Mouse (Mus musculus) thymus, adult 2 months (tissue): Measurements from ENCODE around the gene Ccdc142. TPM values are rescaled to one million over a fixed set of nuclear protein-coding genes. Genes with fewer than 3 reads are reported as not detected.
A peak's percentile ranks its signal among the peaks of the same experiment; 100 is the strongest.

Experiments
- DNase-seq: peaks from one replicate; pipeline ENCODE4 v3.0.0; 2021
- H3K27ac ChIP-seq: fragments of 200-500 bp; 2 replicates; pipeline ENCODE4 v1.5.1; 2012; ENCODE audit warnings: low read length, control low read depth; ENCODE audit not compliant: control insufficient read depth, insufficient read depth
- H3K27me3 ChIP-seq: fragments of 200-500 bp; 2 replicates; pipeline ENCODE4 v1.6.1; 2012; ENCODE audit warnings: mild to moderate bottlenecking, low read length, moderate library complexity, mixed read lengths; ENCODE audit not compliant: control insufficient read depth, insufficient read depth
- H3K36me3 ChIP-seq: fragments of 200-500 bp; 2 replicates; pipeline ENCODE4 v1.6.1; 2012; ENCODE audit warnings: mild to moderate bottlenecking, low read length, moderate library complexity; ENCODE audit not compliant: control insufficient read depth, insufficient read depth
- H3K4me1 ChIP-seq: fragments of 200-500 bp; replicated peaks from 2 replicates; pipeline ENCODE4 v1.6.1; 2012; ENCODE audit warnings: low read length; ENCODE audit not compliant: control insufficient read depth, insufficient read depth
- H3K4me3 ChIP-seq: fragments of 200-500 bp; 2 replicates; pipeline ENCODE4 v1.5.1; 2012; ENCODE audit warnings: mild to moderate bottlenecking, low read length, control low read depth, moderate library complexity; ENCODE audit not compliant: control insufficient read depth, insufficient read depth
- CTCF ChIP-seq: fragments of 200-500 bp; IDR thresholded peaks from 2 replicates; pipeline ENCODE4 v1.5.1; 2012; ENCODE audit warnings: mild to moderate bottlenecking, control low read depth, low read length, moderate library complexity, borderline replicate concordance; ENCODE audit not compliant: control insufficient read depth, poor library complexity, insufficient read depth; ENCODE audit errors: extremely low read depth
- POLR2A ChIP-seq: fragments of 200-500 bp; IDR thresholded peaks from 2 replicates; pipeline ENCODE4 v1.6.1; 2012; ENCODE audit warnings: mild to moderate bottlenecking, low read length, control low read depth, moderate library complexity; ENCODE audit not compliant: control insufficient read depth, poor library complexity, insufficient read depth; ENCODE audit errors: extremely low read depth
- WGBS: fragments of 180-500 bp; shearing (Covaris S2); methylation state at CpG from one replicate; pipeline ENCODE4 v1.1.7; 2018; 5-methylcytosine and 5-hydroxymethylcytosine counted together
- polyA plus RNA-seq: library from polyadenylated mRNA; depleted of rRNA; stranded (reverse); fragments of >200 nt; gene quantifications from 2 replicates; pipeline ENCODE4 v1.2.3, GENCODE M21; 2012

The Ccdc142 gene
- polyA plus RNA-seq, 1 experiment, result 18.9 TPM

GRCm38 (mm10) chr6:83137576-83137950, 36.2 kb downstream of the Ccdc142 start:
- TF ChIP-seq CTCF, result no peak
- no peak for TF ChIP-seq POLR2A
- no peaks in the 10 kb centered on the region for H3K36me3 ChIP-seq
- H3K27me3 ChIP-seq, result peaks cover 5% of the 10 kb centered on the region
- H3K4me3 ChIP-seq, result peak overlapping the region; percentile 41
- no peak overlapping the region for H3K27ac ChIP-seq
- 2% methylated on average over 12 of the region's 12 CpGs for WGBS
- no peak for DNase-seq
- peaks cover 27% of the 10 kb centered on the region for H3K4me1 ChIP-seq

GRCm38 (mm10) chr6:83138056-83138455, 36.7 kb downstream of the Ccdc142 start:
- DNase-seq, result no peak

DNA sequence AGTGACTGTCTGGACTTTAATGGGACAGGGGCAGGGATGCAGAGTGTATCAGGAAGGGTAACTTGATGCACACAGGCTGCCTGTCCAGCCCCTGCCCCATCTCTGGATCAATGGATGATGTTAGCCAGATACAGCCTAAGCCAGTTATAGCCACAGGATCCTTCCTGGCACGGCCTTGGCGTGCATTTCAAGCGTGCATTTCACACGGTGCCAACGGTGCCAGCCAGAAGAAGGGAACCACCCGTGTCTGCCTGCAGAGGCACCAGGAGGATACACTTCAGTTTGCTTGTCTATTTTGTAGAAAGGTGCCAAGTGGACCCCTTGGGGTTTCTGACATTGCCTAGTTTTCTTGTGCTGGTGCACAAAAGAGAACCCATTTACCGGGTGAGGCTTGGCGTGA, 38.6 kb downstream of the Ccdc142 start:
- no peak for TF ChIP-seq CTCF
- no peak for TF ChIP-seq POLR2A
- no peak overlapping the region for H3K27ac ChIP-seq
- H3K4me3 ChIP-seq, result no peak overlapping the region
- H3K27me3 ChIP-seq, result peaks cover 5% of the 10 kb centered on the region
- no peak for DNase-seq
- H3K36me3 ChIP-seq, result no peaks in the 10 kb centered on the region
- 93% methylated on average over 8 of the region's 8 CpGs for WGBS
- peaks cover 27% of the 10 kb centered on the region for H3K4me1 ChIP-seq

More at GRCm38 (mm10) chr6:83138056-83138455, 36.7 kb downstream of the Ccdc142 start:
- 4% methylated on average over 11 of the region's 11 CpGs for WGBS
- no peak for TF ChIP-seq POLR2A
- Histone ChIP-seq H3K27ac (no peak overlapping the region), H3K36me3 (no peaks in the 10 kb centered on the region), H3K27me3 (peaks cover 5% of the 10 kb centered on the region), H3K4me3 (peak overlapping the region; percentile 41), H3K4me1 (peaks cover 27% of the 10 kb centered on the region)

- H3K4me3 ChIP-seq, result no peak overlapping the region
- no peaks in the 10 kb centered on the region; the same call in 1 of the 2 replicates for H3K27me3 ChIP-seq
Observed at GRCm38 (mm10) chr6:83141636-83142035, 40.2 kb downstream of the Ccdc142 start.

DNA sequence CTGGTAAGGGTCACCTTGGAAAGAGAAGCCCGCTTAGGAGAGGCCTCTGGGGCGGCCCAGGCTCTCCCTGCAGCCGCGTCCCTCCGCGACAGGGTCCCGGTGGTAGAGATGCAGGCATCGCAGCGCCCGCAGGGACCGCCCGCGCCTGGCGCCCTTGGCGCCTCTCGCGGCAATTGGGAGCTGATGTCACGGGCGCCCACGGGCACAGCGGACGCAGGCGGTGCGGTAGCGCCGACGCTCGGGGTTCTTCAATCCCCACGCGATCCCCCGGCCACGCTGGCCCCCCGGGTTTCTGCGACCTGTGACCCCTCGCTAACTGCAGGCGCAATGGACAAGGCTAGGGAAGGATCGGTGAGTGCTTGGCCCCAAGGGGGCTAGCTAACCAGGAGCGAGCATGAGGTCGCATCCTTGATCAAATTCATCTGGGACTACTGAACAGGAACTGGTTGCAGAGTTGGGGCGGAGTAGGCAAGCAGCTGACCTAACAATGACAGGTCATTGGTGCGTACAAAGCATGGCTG, 40.9 kb downstream of the Ccdc142 start:
- H3K36me3 ChIP-seq, result no peaks in the 10 kb centered on the region
- H3K4me1 ChIP-seq, result peaks cover 15% of the 10 kb centered on the region
- WGBS, result 36% methylated on average over 41 of the region's 41 CpGs
- no peaks in the 10 kb centered on the region; the same call in 1 of the 2 replicates for H3K27me3 ChIP-seq
- no peak for DNase-seq
- H3K27ac ChIP-seq, result no peak overlapping the region
- no peak overlapping the region for H3K4me3 ChIP-seq
- TF ChIP-seq POLR2A (no peak), CTCF (no peak)

More at GRCm38 (mm10) chr6:83141636-83142035, 40.2 kb downstream of the Ccdc142 start:
- WGBS, result 82% methylated on average over 4 of the region's 4 CpGs
- Histone ChIP-seq H3K36me3 (no peaks in the 10 kb centered on the region), H3K27ac (no peak overlapping the region), H3K4me1 (peaks cover 21% of the 10 kb centered on the region)
- DNase-seq, result no peak
- no peak for TF ChIP-seq CTCF
- TF ChIP-seq POLR2A, result no peak

GRCm38 (mm10) chr6:83142886-83143285, 41.5 kb downstream of the Ccdc142 start:
- no peaks in the 10 kb centered on the region; the same call in 1 of the 2 replicates for H3K27me3 ChIP-seq
- no peak overlapping the region for H3K27ac ChIP-seq
- WGBS, result 79% methylated on average over 11 of the region's 11 CpGs
- no peak for TF ChIP-seq CTCF
- no peak for TF ChIP-seq POLR2A
- no peaks in the 10 kb centered on the region for H3K36me3 ChIP-seq
- DNase-seq, result no peak
- H3K4me1 ChIP-seq, result peaks cover 9% of the 10 kb centered on the region
- H3K4me3 ChIP-seq, result no peak overlapping the region

DNA sequence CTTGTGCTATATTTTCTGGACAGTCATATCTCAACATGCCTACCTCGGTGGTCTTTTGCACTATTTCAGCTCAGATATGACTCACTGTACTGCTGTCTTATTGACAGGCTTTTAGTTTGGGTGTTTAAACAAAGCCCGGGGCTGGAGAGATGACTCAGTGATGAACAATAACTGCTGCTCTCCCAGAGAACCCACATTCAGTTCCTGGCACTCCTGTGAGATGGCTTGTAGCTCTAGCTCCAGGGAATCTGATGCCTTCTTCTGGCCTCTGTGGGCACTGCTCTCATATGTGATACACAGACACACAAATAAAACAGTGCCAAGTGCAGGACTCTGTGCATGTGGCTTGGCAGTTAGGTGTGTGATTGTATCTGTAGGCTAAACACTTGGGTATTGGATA, 43.8 kb downstream of the Ccdc142 start:
- peaks cover 3% of the 10 kb centered on the region for H3K4me1 ChIP-seq
- H3K36me3 ChIP-seq, result no peaks in the 10 kb centered on the region
- TF ChIP-seq POLR2A, result no peak
- TF ChIP-seq CTCF, result no peak
- H3K27me3 ChIP-seq, result no peaks in the 10 kb centered on the region; the same call in 1 of the 2 replicates
- no peak overlapping the region for H3K27ac ChIP-seq
- no peak for DNase-seq
- H3K4me3 ChIP-seq, result no peak overlapping the region
- 75% methylated on average over 2 of the region's 2 CpGs for WGBS
